Mouse (Mus musculus): ENCODE data around the gene Liph.

- TF ChIP-seq CTCF (IDR thresholded peaks at IDR 0.05; ENCODE audit: extremely low read depth, insufficient read depth, low read length) (0 out of 2 replicates have a peak, but pooled peaks have one; percentile 5), POLR2A (IDR thresholded peaks at IDR 0.05; ENCODE audit: extremely low read depth, insufficient read depth, low read length) (no peak)
These were observed 26.7 kb upstream of the Liph start for GRCm38 (mm10) chr16:22022122-22022521.
